Mouse (Mus musculus) ES-E14 (cell line): ENCODE results near the gene Usp4. TPM values are rescaled to one million over a fixed set of nuclear protein-coding genes. Genes with fewer than 3 reads are reported as not detected.

Experiments used
- DNase-seq: peaks from one replicate; pipeline ENCODE4 v3.0.0-alpha.2; 2013; ENCODE audit warnings: low read depth, low spot score
- H3K27ac ChIP-seq: 2 replicates; pipeline ENCODE4 v1.5.1; 2012; ENCODE audit warnings: low read depth, mild to moderate bottlenecking, low read length, moderate library complexity, mixed read lengths; ENCODE audit not compliant: poor library complexity, insufficient read depth, severe bottlenecking
- H3K36me3 ChIP-seq: 2 replicates; pipeline ENCODE4 v1.6.1; 2012; ENCODE audit warnings: mild to moderate bottlenecking, low read length, moderate library complexity, mixed read lengths; ENCODE audit not compliant: control insufficient read depth, poor library complexity, insufficient read depth, severe bottlenecking
- H3K4me1 ChIP-seq, 2 experiments: fragments of 150-350 bp in 1 of 2; sonication (generic) in 1 of 2; 2 replicates each; pipeline ENCODE4 v1.6.1; 2012; ENCODE audit warnings: low read length in 2 of 2, mild to moderate bottlenecking in 1 of 2, mixed read lengths in 1 of 2; ENCODE audit not compliant: control insufficient read depth in 2 of 2, insufficient read depth in 2 of 2, poor library complexity in 1 of 2
- H3K4me3 ChIP-seq, 2 experiments: fragments of 150-350 bp in 1 of 2; sonication (generic) in 1 of 2; 2 replicates each; pipeline ENCODE4 v1.5.1; 2012; ENCODE audit warnings: low read length in 2 of 2, low read depth in 1 of 2, mild to moderate bottlenecking in 1 of 2, mixed read lengths in 1 of 2; ENCODE audit not compliant: insufficient read depth in 1 of 2, poor library complexity in 1 of 2, severe bottlenecking in 1 of 2
- H3K9ac ChIP-seq: 2 replicates; pipeline ENCODE4 v1.6.1; 2012; ENCODE audit warnings: low read depth, mild to moderate bottlenecking, low read length, mixed read lengths; ENCODE audit not compliant: poor library complexity, insufficient read depth, severe bottlenecking
- H3K9me3 ChIP-seq: fragments of 150-350 bp; sonication (generic); 2 replicates; pipeline ENCODE4 v1.6.1; 2012; ENCODE audit warnings: low read depth, mild to moderate bottlenecking, low read length; ENCODE audit not compliant: control insufficient read depth, insufficient read depth
- CHD2 ChIP-seq: IDR thresholded peaks from 2 replicates; pipeline ENCODE4 v1.6.1; 2014; ENCODE audit warnings: mild to moderate bottlenecking, low read depth, low read length, inconsistent platforms
- HCFC1 ChIP-seq: IDR thresholded peaks from 2 replicates; pipeline ENCODE4 v1.6.1; 2012; ENCODE audit warnings: low read length, inconsistent platforms, borderline replicate concordance; ENCODE audit not compliant: insufficient read depth
- MAFK ChIP-seq: IDR thresholded peaks from 2 replicates; pipeline ENCODE4 v1.6.1; 2014; ENCODE audit warnings: mild to moderate bottlenecking, low read depth, low read length, inconsistent platforms; ENCODE audit not compliant: insufficient read depth
- ZC3H11A ChIP-seq: IDR thresholded peaks from 2 replicates; pipeline ENCODE4 v1.6.1; 2012; ENCODE audit warnings: low read depth, mild to moderate bottlenecking, inconsistent platforms, low read length, borderline replicate concordance
- ZNF384 ChIP-seq: IDR thresholded peaks from 2 replicates; pipeline ENCODE4 v1.6.1; 2012; ENCODE audit warnings: low read depth, low read length, inconsistent platforms
- in situ Hi-C, 2 experiments: fragments of 600-800 bp; cut with MboI; formaldehyde crosslinking; loops; one replicate each; pipeline ENCODE4 v1.15.1; 2025; ENCODE audit warnings: low sequenced_read_pairs in 2 of 2, inconsistent platforms in 1 of 2; ENCODE audit not compliant: unreplicated experiment in 2 of 2
- total RNA-seq: library from RNA; depleted of rRNA; stranded (reverse); fragments of 300-350 nt; gene quantifications from 2 replicates; pipeline ENCODE4 v1.2.3, GENCODE M21; 2012; rRNA removed

Gene Usp4
- 64.2 and 69.1 TPM in 2 replicates for total RNA-seq

DNA sequence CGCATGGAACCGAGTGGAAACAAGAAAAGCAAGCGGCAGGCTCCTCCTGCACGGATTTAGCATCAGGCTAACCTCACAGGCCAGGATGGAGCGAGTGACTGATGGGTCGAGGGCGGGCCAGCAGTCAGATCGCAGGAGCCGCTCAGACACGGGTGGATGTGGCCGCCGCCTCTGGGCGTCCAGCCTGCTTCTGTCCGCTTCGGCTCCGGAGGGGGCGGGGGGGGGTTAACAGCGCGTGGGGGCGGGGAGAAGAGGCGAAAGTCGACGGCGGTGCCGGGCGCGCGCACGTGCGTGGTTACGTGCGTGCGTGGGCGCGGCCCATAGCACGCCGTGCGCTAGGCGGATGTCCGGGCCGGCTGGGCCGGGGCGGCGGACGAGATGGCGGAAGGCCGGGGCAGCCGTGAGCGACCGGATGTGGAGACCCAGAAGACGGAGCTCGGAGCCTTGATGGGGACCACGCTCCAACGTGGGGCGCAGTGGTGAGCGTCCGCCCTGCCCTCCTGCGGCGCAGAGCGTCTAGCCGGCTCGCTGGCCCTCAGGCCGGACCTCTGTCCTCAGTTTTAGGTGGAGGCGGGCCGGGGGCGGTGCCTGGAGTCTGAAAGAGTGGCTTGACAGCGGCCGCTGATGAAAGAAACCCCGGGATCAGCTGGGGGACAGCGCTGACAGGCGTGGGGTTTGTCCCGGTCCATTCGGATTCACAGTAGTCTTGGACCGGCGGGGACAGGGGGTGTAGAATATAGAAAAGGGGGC, at the start of gene Usp4:
Gene Usp4, plus strand, starts transcription at position 314 of the 750 bp plus-strand sequence.
- Histone ChIP-seq H3K27ac (peak within 1 kb of the TSS; percentile 28; the same call in 1 of the 2 replicates), H3K36me3 (peaks cover 11% of the 10 kb centered on the region), H3K4me1 (peaks cover 5% of the 10 kb centered on the region in 2 experiments), H3K9ac (peak within 1 kb of the TSS; percentile 84), H3K9me3 (no peaks in the 10 kb centered on the region), H3K4me3 (peak within 1 kb of the TSS; percentile 74 to 83)
- in situ Hi-C loops = no loop called here
- TF ChIP-seq ZC3H11A (no peak), HCFC1 (peak; percentile 53; the same call in 1 of the 2 replicates)
- DNase-seq = no peak

DNA sequence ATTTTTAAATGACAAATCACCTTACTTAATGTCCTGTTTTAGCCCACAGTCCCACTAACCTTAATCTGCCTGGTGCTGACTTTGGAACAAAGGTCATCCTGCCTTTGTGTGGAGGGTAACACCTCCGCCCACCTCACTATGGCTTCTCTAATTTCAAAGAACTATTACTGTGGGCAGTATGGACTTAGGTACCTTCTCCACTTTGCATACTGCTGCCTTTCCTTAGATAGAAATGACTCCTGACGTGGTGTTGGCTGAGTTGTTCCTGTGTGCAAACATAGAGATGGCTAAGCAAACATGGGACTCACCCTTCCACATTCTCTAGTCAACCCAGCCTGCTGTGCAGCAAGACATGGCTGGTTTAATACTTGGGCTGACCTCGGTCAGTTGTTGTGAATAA, 45.8 kb upstream of the Usp4 start:
- DNase-seq = no peak
- in situ Hi-C loops = no loop called here
- no peak overlapping the region for H3K9ac ChIP-seq
- peaks cover 0 to 9% of the 10 kb centered on the region in 2 experiments; a peak in 1 of 4 replicates for H3K4me1 ChIP-seq
- H3K4me3 ChIP-seq = no peak overlapping the region
- H3K9me3 ChIP-seq = no peaks in the 10 kb centered on the region
- TF ChIP-seq MAFK (no peak), ZC3H11A (no peak), CHD2 (no peak), ZNF384 (no peak), HCFC1 (no peak)
- peaks cover 27% of the 10 kb centered on the region for H3K36me3 ChIP-seq
- no peak overlapping the region for H3K27ac ChIP-seq

DNA sequence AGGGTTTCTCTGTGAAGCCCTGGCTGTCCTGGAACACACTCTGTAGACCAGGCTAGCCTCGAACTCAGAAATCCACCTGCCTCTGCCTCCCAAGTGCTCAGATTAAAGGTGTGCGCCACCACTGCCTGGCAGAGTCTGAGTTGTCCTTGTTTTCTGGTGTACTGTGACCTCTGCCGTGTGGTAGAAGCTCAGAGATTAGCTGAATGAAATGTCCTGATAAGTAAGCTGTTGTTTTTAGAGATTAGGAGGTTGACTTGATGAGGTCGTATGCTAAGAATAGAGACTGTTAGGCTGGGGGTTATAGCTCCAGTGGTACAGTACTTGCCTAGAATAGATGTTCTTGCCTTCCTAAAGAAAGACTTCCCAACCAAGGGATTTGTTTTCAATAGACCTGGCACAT, 42.9 kb upstream of the Usp4 start:
- H3K4me3 ChIP-seq = no peak overlapping the region
- H3K9ac ChIP-seq = no peak overlapping the region
- in situ Hi-C loops = no loop called here
- DNase-seq = no peak
- TF ChIP-seq CHD2 (no peak), ZNF384 (no peak), ZC3H11A (no peak), HCFC1 (no peak), MAFK (no peak)
- no peak overlapping the region for H3K27ac ChIP-seq
- H3K9me3 ChIP-seq = no peaks in the 10 kb centered on the region
- H3K4me1 ChIP-seq = peaks cover 7 to 9% of the 10 kb centered on the region in 2 experiments; a peak in 3 of 4 replicates
- H3K36me3 ChIP-seq = peaks cover 23% of the 10 kb centered on the region

DNA sequence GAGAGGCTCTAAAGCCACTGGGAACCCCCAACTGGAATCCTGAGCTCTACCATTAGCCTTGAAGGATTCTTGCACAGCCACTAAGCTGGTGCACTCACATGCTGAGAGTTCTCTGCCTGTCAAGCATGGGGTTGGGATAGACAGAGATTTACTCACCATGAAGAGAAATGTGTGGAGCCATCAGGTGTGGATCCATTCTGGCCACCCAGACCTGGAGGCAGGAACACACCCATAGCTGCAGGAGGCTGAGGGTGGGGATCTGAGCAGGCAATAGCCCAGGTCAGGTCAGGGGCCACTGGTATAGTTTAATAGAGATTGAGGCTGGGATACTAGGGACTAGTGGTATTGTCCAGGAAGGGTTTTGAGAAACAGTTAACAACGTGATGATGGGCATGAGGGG, 42.5 kb upstream of the Usp4 start:
- peaks cover 7 to 9% of the 10 kb centered on the region in 2 experiments; a peak in 3 of 4 replicates for H3K4me1 ChIP-seq
- peak overlapping the region; percentile 79 to 81 for H3K4me3 ChIP-seq
- H3K9ac ChIP-seq = peak overlapping the region; percentile 85
- no peak overlapping the region; the same call in 1 of the 2 replicates for H3K27ac ChIP-seq
- DNase-seq = no peak
- H3K9me3 ChIP-seq = no peaks in the 10 kb centered on the region
- H3K36me3 ChIP-seq = peaks cover 22% of the 10 kb centered on the region
- no peak for TF ChIP-seq ZC3H11A
- no peak for TF ChIP-seq HCFC1
- no peak for TF ChIP-seq ZNF384
- no peak for TF ChIP-seq CHD2
- no peak for TF ChIP-seq MAFK
- in situ Hi-C loops = no loop called here
